ENCODE assay signal across 15 mouse cellular contexts in the genomic region with DNA sequence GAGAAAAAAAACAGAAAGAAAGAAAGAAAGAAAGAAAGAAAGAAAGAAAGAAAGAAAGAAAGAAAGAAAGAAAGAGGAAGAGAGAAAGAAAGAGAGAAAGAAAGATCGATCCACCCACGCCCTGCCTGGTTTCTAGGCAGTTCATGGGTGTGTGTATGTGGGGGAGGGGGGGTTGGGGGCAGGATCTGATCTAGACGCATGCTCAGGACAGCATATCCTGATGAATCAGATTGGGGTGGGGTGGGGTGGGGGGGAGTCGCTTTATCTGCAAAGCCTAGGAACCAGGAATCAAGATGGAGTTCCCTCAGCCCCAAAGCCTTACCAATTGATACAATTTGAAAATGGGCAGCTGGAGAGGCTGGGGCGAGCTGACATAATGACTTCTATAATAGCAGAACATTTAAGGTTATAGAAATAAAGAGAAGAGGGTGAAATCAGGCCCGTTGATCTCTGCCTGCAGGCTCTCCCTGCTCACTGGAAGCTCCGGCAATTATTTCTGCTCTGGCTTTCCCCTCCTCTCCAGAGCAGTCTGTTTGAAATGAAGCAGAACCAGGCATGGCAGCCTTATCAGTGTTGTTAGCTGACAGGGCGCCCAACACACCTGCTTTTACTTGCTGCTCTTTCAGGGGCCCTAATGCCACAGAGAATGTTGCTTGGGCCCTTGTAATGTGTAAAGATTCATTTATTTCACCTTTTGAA.
DNase-seq lines count a peak whose midpoint lies in the region; ATAC-seq and TF ChIP-seq lines count a peak whose summit lies in the region.
"Had no signal": no experiment of that assay in that cellular context is flagged by ENCODE, and none has a peak within 500 bp of the region (broad histone marks: within the 10 kb centered on the region; RNA-seq: fewer than 3 reads in every experiment).

No protein-coding gene starts in this region.

- peak; percentile 40; the same call in 1 of the 2 replicates for ATAC-seq in kidney, embryonic 16.5 days (ENCODE audit: low FRiP score, low TSS enrichment)
- peak; percentile 78 for ATAC-seq in heart, postnatal 0 days (ENCODE audit: insufficient read depth, low read depth)
- no peak for ATAC-seq in midbrain, embryonic 14.5 days (ENCODE audit: low FRiP score, low TSS enrichment)

- no peaks in the 10 kb centered on the region for H3K36me3 ChIP-seq in kidney, embryonic 16.5 days (ENCODE audit: insufficient read depth, low read length)
- no peaks in the 10 kb centered on the region for H3K36me3 ChIP-seq in heart, postnatal 0 days (replicated peaks; ENCODE audit: control insufficient read depth, insufficient read depth, low read length)
- H3K36me3 ChIP-seq in midbrain, embryonic 14.5 days (ENCODE audit: control insufficient read depth, insufficient read depth, low read length) = no peaks in the 10 kb centered on the region
- H3K36me3 ChIP-seq: G1E; liver, embryonic 15.5 days had no signal

- H3K4me2 ChIP-seq in kidney, embryonic 16.5 days (replicated peaks; ENCODE audit: low read depth, low read length) = no peak overlapping the region
- no peak overlapping the region for H3K4me2 ChIP-seq in heart, postnatal 0 days (ENCODE audit: low read depth, low read length)
- no peak overlapping the region for H3K4me2 ChIP-seq in midbrain, embryonic 14.5 days (ENCODE audit: low read length)
- H3K4me2 ChIP-seq: liver, embryonic 15.5 days had no signal

- peak; percentile 5 for DNase-seq in adrenal gland, adult 8-10 months
- DNase-seq in adrenal gland, adult 18-20 months (ENCODE audit: low spot score in 2 of 2) = no peak
- no peak for DNase-seq in kidney, postnatal 36 days
- peak; percentile 77 for DNase-seq in heart, postnatal 0 days (ENCODE audit: low spot score)
- peak; percentile 67 for DNase-seq in midbrain, embryonic 14.5 days
- no peak for DNase-seq in spleen, postnatal 4 days (ENCODE audit: low spot score in 2 of 2)
- DNase-seq in T-cell, adult 2 months (ENCODE audit: low spot score) = no peak
- DNase-seq: cerebellum, adult 9-11 months; gastrocnemius, postnatal 36 days; thymus, postnatal 36 days had no signal

- H3K27ac ChIP-seq in kidney, embryonic 16.5 days (ENCODE audit: low read length) = no peak overlapping the region
- peak overlapping the region; percentile 44 for H3K27ac ChIP-seq in heart, postnatal 0 days (ENCODE audit: low read depth)
- H3K27ac ChIP-seq in midbrain, embryonic 14.5 days (replicated peaks; ENCODE audit: low read depth, low read length) = peak overlapping the region; percentile 73
- H3K27ac ChIP-seq: kidney, postnatal 0 days; left cerebral cortex, adult 2 months; liver, embryonic 15.5 days had no signal

- H3K9ac ChIP-seq in kidney, embryonic 16.5 days (replicated peaks; ENCODE audit: low read length) = no peak overlapping the region
- no peak overlapping the region for H3K9ac ChIP-seq in heart, postnatal 0 days (replicated peaks; ENCODE audit: low read depth, low read length)
- H3K9ac ChIP-seq in midbrain, embryonic 14.5 days (replicated peaks; ENCODE audit: low read length) = no peak overlapping the region
- H3K9ac ChIP-seq: liver, embryonic 15.5 days had no signal

- no peak for TF ChIP-seq CTCF in heart, postnatal 0 days (IDR thresholded peaks at IDR 0.05; ENCODE audit: low read depth)

- no peak overlapping the region for H3K4me3 ChIP-seq in kidney, embryonic 16.5 days (ENCODE audit: low read length)
- no peak overlapping the region for H3K4me3 ChIP-seq in heart, postnatal 0 days (ENCODE audit: low read depth, low read length)
- no peak overlapping the region for H3K4me3 ChIP-seq in midbrain, embryonic 14.5 days (replicated peaks; ENCODE audit: low read depth, low read length)
- H3K4me3 ChIP-seq: left cerebral cortex, adult 2 months; liver, embryonic 15.5 days had no signal

- no peaks in the 10 kb centered on the region for H3K9me3 ChIP-seq in kidney, embryonic 16.5 days (ENCODE audit: low read length)
- no peaks in the 10 kb centered on the region for H3K9me3 ChIP-seq in heart, postnatal 0 days (replicated peaks; ENCODE audit: control insufficient read depth, low read length)
- H3K9me3 ChIP-seq in midbrain, embryonic 14.5 days (ENCODE audit: control insufficient read depth, low read length) = no peaks in the 10 kb centered on the region
- H3K9me3 ChIP-seq: liver, embryonic 15.5 days had no signal

- peaks cover 16% of the 10 kb centered on the region for H3K27me3 ChIP-seq in kidney, embryonic 16.5 days (ENCODE audit: insufficient read depth, low read length)
- no peaks in the 10 kb centered on the region for H3K27me3 ChIP-seq in heart, postnatal 0 days (ENCODE audit: control insufficient read depth, insufficient read depth, low read length)
- H3K27me3 ChIP-seq in midbrain, embryonic 14.5 days (ENCODE audit: control insufficient read depth, insufficient read depth, low read length) = no peaks in the 10 kb centered on the region

- WGBS in kidney, embryonic 16.5 days = 34% methylated on average over 8 of the region's 8 CpGs
- 29% methylated on average over 8 of the region's 8 CpGs for WGBS in heart, postnatal 0 days
- WGBS in midbrain, embryonic 14.5 days = 40% methylated on average over 8 of the region's 8 CpGs

- H3K4me1 ChIP-seq in kidney, embryonic 16.5 days (ENCODE audit: insufficient read depth, low read length) = peaks cover 19% of the 10 kb centered on the region
- H3K4me1 ChIP-seq in heart, postnatal 0 days (ENCODE audit: control insufficient read depth, insufficient read depth) = peaks cover 6% of the 10 kb centered on the region
- peaks cover 46% of the 10 kb centered on the region for H3K4me1 ChIP-seq in midbrain, embryonic 14.5 days (ENCODE audit: control insufficient read depth, insufficient read depth, low read length)

- 0 out of 2 replicates have a peak, but pooled peaks have one; percentile 53 for TF ChIP-seq EP300 in heart, postnatal 0 days (IDR thresholded peaks at IDR 0.05; ENCODE audit: low read depth)

Comparison
In these comparisons a context has a peak if more than half of its experiments do, and no peak if none do; other contexts are left out.
1. DNase-seq: peak in adrenal gland, adult 8-10 months (single experiment), heart, postnatal 0 days (single experiment) and midbrain, embryonic 14.5 days (single experiment); none in adrenal gland, adult 18-20 months (0 of 2), kidney, postnatal 36 days (0 of 2), spleen, postnatal 4 days (0 of 2) and T-cell, adult 2 months (single experiment).